ENCODE assay signal across 8 mouse cellular contexts in the genomic region with DNA sequence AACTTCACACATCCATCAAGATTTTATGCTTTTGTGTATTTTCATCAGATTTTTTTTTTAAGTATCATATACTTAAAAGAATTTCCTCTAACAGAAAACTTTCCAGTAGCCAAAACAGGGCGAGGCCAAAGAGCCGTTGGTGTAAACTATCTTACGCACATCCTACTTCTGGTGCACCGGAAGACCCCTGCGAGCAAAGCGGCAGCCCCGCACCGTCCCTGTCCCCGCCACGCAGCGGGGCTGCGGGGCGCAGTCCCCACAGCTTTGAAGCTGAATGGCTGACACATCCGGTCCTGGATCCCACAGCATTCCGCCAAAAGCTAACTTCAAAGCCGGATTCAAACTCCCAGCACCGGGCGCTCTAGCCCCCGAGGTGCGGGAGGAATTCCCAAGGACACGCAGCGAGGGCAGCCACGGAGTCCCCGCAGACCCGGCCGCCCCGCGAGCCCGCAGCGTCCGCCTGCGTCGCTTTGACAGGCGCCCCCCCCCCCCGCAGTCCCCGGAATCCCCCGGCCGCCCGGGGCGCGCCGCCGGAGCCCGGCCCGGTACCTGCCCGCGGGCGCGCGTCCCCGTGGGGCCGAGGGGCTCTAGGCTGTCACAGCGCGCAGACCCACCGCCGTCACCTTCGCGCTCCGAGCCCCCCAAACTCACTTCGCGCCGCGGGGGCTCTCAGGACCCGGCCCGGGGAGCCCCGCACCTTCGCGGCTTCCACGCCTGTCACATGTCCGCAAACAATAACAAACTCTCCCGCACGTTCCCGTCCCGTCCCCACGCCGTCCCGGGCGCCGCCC. TPM values are rescaled to one million over a fixed set of nuclear protein-coding genes. Genes with fewer than 3 reads are reported as not detected.
DNase-seq lines count a peak whose midpoint lies in the region; ATAC-seq and TF ChIP-seq lines count a peak whose summit lies in the region.

No protein-coding gene starts in this region.

- H3K9me3 ChIP-seq in ES-Bruce4 (replicated peaks; ENCODE audit: control insufficient read depth, insufficient read depth, low read length, poor library complexity, severe bottlenecking), result no peaks in the 10 kb centered on the region
- no peaks in the 10 kb centered on the region for H3K9me3 ChIP-seq in embryonic facial prominence, embryonic 10.5 days
- H3K9me3 ChIP-seq in liver, postnatal 0 days (ENCODE audit: low read length), result no peaks in the 10 kb centered on the region

- no peaks in the 10 kb centered on the region for H3K36me3 ChIP-seq in ES-Bruce4 (ENCODE audit: control insufficient read depth, insufficient read depth, low read length, poor library complexity, severe bottlenecking)
- no peaks in the 10 kb centered on the region for H3K36me3 ChIP-seq in embryonic facial prominence, embryonic 10.5 days (replicated peaks)
- H3K36me3 ChIP-seq in liver, postnatal 0 days (replicated peaks; ENCODE audit: insufficient read depth, low read length), result no peaks in the 10 kb centered on the region

- no peaks in the 10 kb centered on the region for H3K4me1 ChIP-seq in ES-Bruce4 (ENCODE audit: control insufficient read depth, insufficient read depth, low read length)
- H3K4me1 ChIP-seq in embryonic facial prominence, embryonic 10.5 days, result peaks cover 56% of the 10 kb centered on the region
- H3K4me1 ChIP-seq in liver, postnatal 0 days (ENCODE audit: insufficient read depth), result peaks cover 38% of the 10 kb centered on the region

- no peak for TF ChIP-seq POLR2A in ES-Bruce4 (IDR thresholded peaks at IDR 0.05; ENCODE audit: insufficient read depth, low read length)

- no peak for TF ChIP-seq EP300 in ES-Bruce4 (IDR thresholded peaks at IDR 0.05; ENCODE audit: insufficient read depth, low read depth, low read length)
- no peak for TF ChIP-seq EP300 in liver, postnatal 0 days (IDR thresholded peaks at IDR 0.05; ENCODE audit: low read depth)

- TF ChIP-seq CTCF in ES-Bruce4 (IDR thresholded peaks at IDR 0.05; ENCODE audit: low read depth, low read length), result no peak
- no peak for TF ChIP-seq CTCF in liver, postnatal 0 days (IDR thresholded peaks at IDR 0.05; ENCODE audit: low read depth)

- H3K4me2 ChIP-seq in liver, postnatal 0 days (ENCODE audit: low read depth, low read length), result peak overlapping the region; percentile 91

- DNase-seq in A20 (ENCODE audit: low read depth, low spot score), result peak; percentile 79
- no peak for DNase-seq in embryonic facial prominence, embryonic 10.5 days (ENCODE audit: low spot score)
- DNase-seq in liver, postnatal 0 days, result peak; percentile 67
- peak; percentile 44 for DNase-seq in retina, embryonic 14.5 days (ENCODE audit: low spot score)
- no peak for DNase-seq in layer of hippocampus, adult 9-11 months
- no peak for DNase-seq in layer of hippocampus, postnatal 36 days

- H3K27me3 ChIP-seq in ES-Bruce4 (ENCODE audit: control insufficient read depth, insufficient read depth, low read length, poor library complexity, severe bottlenecking), result 0 out of 2 replicates have a peak, but pooled peaks cover 1% of the 10 kb centered on the region
- H3K27me3 ChIP-seq in embryonic facial prominence, embryonic 10.5 days (replicated peaks; ENCODE audit: low read depth, poor library complexity, severe bottlenecking), result peaks cover 17% of the 10 kb centered on the region
- H3K27me3 ChIP-seq in liver, postnatal 0 days (ENCODE audit: insufficient read depth, low read length), result no peaks in the 10 kb centered on the region

- WGBS in embryonic facial prominence, embryonic 10.5 days, result under 1% methylated on average over 79 of the region's 79 CpGs
- whole genome bisulfite sequencing in liver, postnatal 0 days (ENCODE audit: insufficient replicate concordance), result under 1% methylated on average over 48 of the region's 79 CpGs

- peak overlapping the region; percentile 86 for H3K4me3 ChIP-seq in ES-Bruce4 (ENCODE audit: low read depth, low read length)
- H3K4me3 ChIP-seq in embryonic facial prominence, embryonic 10.5 days, result peak overlapping the region; percentile 96
- H3K4me3 ChIP-seq in liver, postnatal 0 days (ENCODE audit: low read depth, low read length), result peak overlapping the region; percentile 93

- peak overlapping the region; percentile 100 for H3K9ac ChIP-seq in ES-Bruce4 (ENCODE audit: low read depth, poor library complexity, severe bottlenecking)
- peak overlapping the region; percentile 96 for H3K9ac ChIP-seq in liver, postnatal 0 days (replicated peaks)

- H3K27ac ChIP-seq in ES-Bruce4 (ENCODE audit: insufficient read depth, low read length), result no peak overlapping the region
- peak overlapping the region; percentile 97 for H3K27ac ChIP-seq in embryonic facial prominence, embryonic 10.5 days (replicated peaks)
- peak overlapping the region; percentile 98 for H3K27ac ChIP-seq in liver, postnatal 0 days (ENCODE audit: low read depth)

- ATAC-seq in hematopoietic stem cell, adult 5-6 weeks (replicated peaks in 1 of 2; ENCODE audit: insufficient read depth in 1 of 2, low FRiP score in 2 of 2, low TSS enrichment in 1 of 2, low read depth in 1 of 2, poor library complexity in 2 of 2, severe bottlenecking in 2 of 2), result peak; percentile 42 to 49; a peak in 3 of 4 replicates
- peak; percentile 7 for ATAC-seq in liver, postnatal 0 days

RNA-seq across cellular contexts. Expression of a gene that starts 1.0 kb away (rescaled TPM):
- 32.4 and 34.5 TPM in 2 replicates for polyA plus RNA-seq in ES-Bruce4 (2011; ENCODE audit: insufficient read depth, insufficient read length, low read depth, missing spikeins)
- polyA plus RNA-seq in embryonic facial prominence, embryonic 10.5 days (2016; fragmentation: Nextera tagmentation; extraction: Ambion mirVana), result 15.7 and 16.1 TPM in 2 replicates
- total RNA-seq in hematopoietic stem cell, adult 5-6 weeks (2017), result 32.5 and 65.6 TPM in 2 replicates
- polyA plus RNA-seq in liver, postnatal 0 days (2015; fragmentation: Nextera tagmentation; extraction: Ambion mirVana), result 10.8 and 11.5 TPM in 2 replicates
- 10 to 100 TPM; 12.2 to 17.1 TPM for total RNA-seq in layer of hippocampus, postnatal 36 days (2021)

Comparison
In these comparisons a context has a peak if more than half of its experiments do, and no peak if none do; other contexts are left out.
1. DNase-seq: peak in A20 (single experiment), liver, postnatal 0 days (single experiment) and retina, embryonic 14.5 days (single experiment); none in embryonic facial prominence, embryonic 10.5 days (single experiment), layer of hippocampus, adult 9-11 months (single experiment) and layer of hippocampus, postnatal 36 days (0 of 2).
2. Peak in every context shown above with its lines, with median percentiles within 50 percentile points of each other: H3K4me3 ChIP-seq.